Mouse (Mus musculus) testis, adult 2 months (tissue): ENCODE data around the gene Mok.

Experiments used
- CTCF ChIP-seq: fragments of 200-500 bp; IDR thresholded peaks from 2 replicates; pipeline ENCODE4 v1.5.1; 2012; ENCODE audit warnings: low read depth, mild to moderate bottlenecking, inconsistent platforms, low read length, moderate library complexity; ENCODE audit not compliant: control insufficient read depth, insufficient read depth, insufficient replicate concordance
- POLR2A ChIP-seq: fragments of 200-500 bp; IDR thresholded peaks from 2 replicates; pipeline ENCODE4 v1.6.1; 2012; ENCODE audit warnings: low read depth, mild to moderate bottlenecking, inconsistent platforms, low read length, moderate library complexity; ENCODE audit not compliant: control insufficient read depth

GRCm38 (mm10) chr12:110791026-110791425 lies 49.7 kb downstream of the Mok start:
- TF ChIP-seq POLR2A (no peak), CTCF (no peak)
